Mouse (Mus musculus) liver, embryonic 15.5 days (tissue): ENCODE data around the gene Nyap1. TPM values are rescaled to one million over a fixed set of nuclear protein-coding genes. Genes with fewer than 3 reads are reported as not detected.
A peak's percentile ranks its signal among the peaks of the same experiment; 100 is the strongest.

Experiments used
- ATAC-seq: fragments of 200-750 bp; cut with Nextera tagmentation; 2 replicates; pipeline ENCODE4 v1.8.0; 2017; ENCODE audit warnings: moderate number of reproducible peaks, mild to moderate bottlenecking, moderate library complexity; ENCODE audit not compliant: insufficient read depth
- H3K27ac ChIP-seq: fragments of 300-500 bp; sonication (generic); replicated peaks from 2 replicates; pipeline ENCODE4 v1.5.1; 2015; ENCODE audit warnings: mild to moderate bottlenecking, inconsistent platforms
- H3K27me3 ChIP-seq: fragments of 300-500 bp; sonication (generic); 2 replicates; pipeline ENCODE4 v1.6.1; 2015; ENCODE audit warnings: mild to moderate bottlenecking, inconsistent platforms
- H3K36me3 ChIP-seq: fragments of 300-500 bp; sonication (generic); replicated peaks from 2 replicates; pipeline ENCODE4 v1.6.1; 2015; ENCODE audit warnings: moderate library complexity, mild to moderate bottlenecking, inconsistent platforms
- H3K4me1 ChIP-seq: fragments of 300-500 bp; sonication (generic); replicated peaks from 2 replicates; pipeline ENCODE4 v1.6.1; 2015; ENCODE audit warnings: inconsistent platforms
- H3K4me2 ChIP-seq: fragments of 300-500 bp; sonication (generic); 2 replicates; pipeline ENCODE4 v1.6.1; 2015; ENCODE audit warnings: moderate library complexity, mild to moderate bottlenecking, inconsistent platforms
- H3K4me3 ChIP-seq: fragments of 300-500 bp; sonication (generic); replicated peaks from 2 replicates; pipeline ENCODE4 v1.5.1; 2015; ENCODE audit warnings: mild to moderate bottlenecking, inconsistent platforms
- H3K9ac ChIP-seq: fragments of 300-500 bp; sonication (generic); 2 replicates; pipeline ENCODE4 v1.6.1; 2015; ENCODE audit warnings: moderate library complexity, mild to moderate bottlenecking, inconsistent platforms
- H3K9me3 ChIP-seq: fragments of 300-500 bp; sonication (generic); replicated peaks from 2 replicates; pipeline ENCODE4 v1.6.1; 2016; ENCODE audit warnings: inconsistent platforms
- WGBS: fragments of 180-500 bp; shearing (Covaris S2); methylation state at CpG from one replicate; pipeline ENCODE4 v1.1.7; 2015; ENCODE audit warnings: mixed read lengths; ENCODE audit not compliant: insufficient replicate concordance; 5-methylcytosine and 5-hydroxymethylcytosine counted together
- polyA plus RNA-seq: library from polyadenylated mRNA; unstranded; fragments of >200 nt; fragmentation: Nextera tagmentation; extraction: Ambion mirVana; gene quantifications from 2 replicates; pipeline ENCODE4 v1.2.1, GENCODE M21; 2015

The Nyap1 gene
- polyA plus RNA-seq, 1 experiment from 2014 or later = 0.39 TPM

DNA sequence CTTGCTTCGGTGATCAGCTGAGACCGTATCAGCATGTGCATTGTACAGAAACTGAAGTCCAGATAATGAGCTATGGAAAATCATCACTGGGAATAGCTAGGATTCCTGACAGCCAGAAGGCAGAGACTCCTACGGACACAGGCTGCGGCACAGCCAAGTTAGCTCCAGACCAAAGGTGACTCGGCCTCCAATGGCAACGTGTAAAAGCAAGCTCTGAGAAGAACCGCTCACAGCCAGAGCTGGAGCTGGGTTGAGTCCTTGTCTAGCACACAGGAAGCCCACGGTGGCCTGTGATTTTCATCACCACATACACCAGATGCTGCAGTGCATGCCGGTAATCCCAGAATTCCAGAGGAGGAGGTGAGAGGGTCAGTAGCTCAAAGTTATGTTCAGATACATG is 50.9 kb downstream of the Nyap1 start:
- ATAC-seq = no peak
- WGBS = 70% methylated on average over 9 of the region's 9 CpGs
- no peaks in the 10 kb centered on the region for H3K36me3 ChIP-seq
- no peak overlapping the region for H3K4me2 ChIP-seq
- H3K4me1 ChIP-seq = peaks cover 49% of the 10 kb centered on the region
- no peak overlapping the region for H3K4me3 ChIP-seq
- H3K9me3 ChIP-seq = no peaks in the 10 kb centered on the region
- no peaks in the 10 kb centered on the region for H3K27me3 ChIP-seq
- no peak overlapping the region for H3K9ac ChIP-seq
- H3K27ac ChIP-seq = peak overlapping the region; percentile 97

DNA sequence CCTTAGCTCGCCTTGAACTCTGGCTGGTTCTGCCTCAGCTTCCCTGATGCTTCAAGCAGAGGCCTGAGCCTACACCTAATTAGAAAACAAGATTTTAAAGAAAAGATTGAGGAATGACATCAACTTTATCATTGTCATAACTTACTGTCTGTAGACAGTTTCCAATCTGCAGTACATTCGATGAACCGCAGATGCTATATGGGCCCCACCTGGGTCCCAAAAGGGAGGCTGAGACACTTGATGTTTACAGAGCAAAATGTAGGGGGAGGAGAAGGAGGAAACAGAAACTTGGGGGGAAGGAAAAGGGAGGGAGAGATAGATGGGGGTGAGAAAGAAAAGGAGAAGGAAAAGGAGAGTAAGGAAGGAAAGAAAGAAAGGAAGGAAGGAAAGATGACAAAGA is 51.4 kb downstream of the Nyap1 start:
- no peak overlapping the region for H3K4me2 ChIP-seq
- no peaks in the 10 kb centered on the region for H3K27me3 ChIP-seq
- H3K9ac ChIP-seq = no peak overlapping the region
- no peak for ATAC-seq
- WGBS = 80% methylated on average over 3 of the region's 3 CpGs
- H3K4me3 ChIP-seq = no peak overlapping the region
- H3K27ac ChIP-seq = peak overlapping the region; percentile 97
- H3K9me3 ChIP-seq = no peaks in the 10 kb centered on the region
- peaks cover 54% of the 10 kb centered on the region for H3K4me1 ChIP-seq
- H3K36me3 ChIP-seq = no peaks in the 10 kb centered on the region

DNA sequence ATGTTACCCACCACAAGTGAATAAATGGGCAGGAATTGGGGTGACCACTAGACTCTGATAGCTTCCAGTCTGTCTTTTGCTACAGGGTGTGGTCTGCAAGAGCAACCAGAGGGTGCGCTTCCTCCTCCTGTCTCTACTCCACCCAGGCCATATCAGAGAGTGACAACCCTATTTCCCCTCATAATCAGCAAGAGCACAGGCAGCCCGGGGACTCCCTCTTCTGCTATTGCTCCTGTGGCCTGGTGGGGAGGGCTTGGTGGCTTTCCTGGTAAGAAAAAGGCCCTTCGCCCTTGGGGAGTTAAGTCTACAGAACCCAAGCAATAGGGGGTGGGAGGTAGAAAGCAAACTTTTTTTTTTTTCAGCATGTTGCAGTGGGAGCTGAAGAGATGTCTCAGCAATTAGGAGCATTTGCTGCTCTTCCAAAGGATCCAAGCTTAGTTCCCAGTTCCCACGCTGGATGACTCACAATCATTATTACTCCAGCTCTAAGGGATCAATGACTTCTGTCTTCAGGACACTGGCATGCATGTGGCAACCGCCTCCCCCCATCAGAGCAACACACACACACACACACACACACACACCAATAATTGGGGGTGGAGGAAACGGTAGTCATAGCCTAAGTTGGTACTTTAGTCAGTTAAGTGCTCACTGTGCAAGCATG is 55.1 kb downstream of the Nyap1 start:
- peak overlapping the region; percentile 89 for H3K4me2 ChIP-seq
- ATAC-seq = peak; percentile 86
- H3K4me1 ChIP-seq = peaks cover 80% of the 10 kb centered on the region
- H3K36me3 ChIP-seq = peaks cover 13% of the 10 kb centered on the region
- no peaks in the 10 kb centered on the region for H3K27me3 ChIP-seq
- H3K9me3 ChIP-seq = no peaks in the 10 kb centered on the region
- H3K9ac ChIP-seq = peak overlapping the region; percentile 63
- WGBS = 14% methylated on average over 6 of the region's 6 CpGs
- H3K27ac ChIP-seq = peak overlapping the region; percentile 97
- H3K4me3 ChIP-seq = peak overlapping the region; percentile 45

DNA sequence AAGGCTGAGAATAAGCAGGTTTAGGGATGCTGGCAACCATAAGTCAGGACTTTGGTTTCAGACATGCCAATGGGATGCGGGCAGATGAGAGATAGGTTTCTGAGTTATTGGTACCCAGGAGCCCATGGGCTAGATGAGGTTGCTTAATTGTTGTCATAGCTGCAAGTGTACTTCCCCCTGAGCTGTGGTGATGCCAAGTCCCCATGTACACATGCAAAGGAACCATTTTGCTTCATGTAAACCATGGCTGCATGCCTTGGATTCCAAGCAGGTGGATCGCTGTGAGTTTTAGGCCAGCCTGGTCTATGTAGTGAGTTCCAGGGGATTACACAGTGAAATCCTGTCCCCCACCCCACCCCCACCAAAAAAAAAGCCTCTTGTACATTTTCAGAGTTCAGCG is 55.8 kb downstream of the Nyap1 start:
- WGBS = 29% methylated on average over 3 of the region's 3 CpGs
- H3K4me3 ChIP-seq = peak overlapping the region; percentile 45
- no peaks in the 10 kb centered on the region for H3K9me3 ChIP-seq
- peak overlapping the region; percentile 89 for H3K4me2 ChIP-seq
- H3K36me3 ChIP-seq = peaks cover 19% of the 10 kb centered on the region
- no peaks in the 10 kb centered on the region for H3K27me3 ChIP-seq
- H3K4me1 ChIP-seq = peaks cover 85% of the 10 kb centered on the region
- ATAC-seq = no peak
- peak overlapping the region; percentile 97 for H3K27ac ChIP-seq
- H3K9ac ChIP-seq = peak overlapping the region; percentile 63

DNA sequence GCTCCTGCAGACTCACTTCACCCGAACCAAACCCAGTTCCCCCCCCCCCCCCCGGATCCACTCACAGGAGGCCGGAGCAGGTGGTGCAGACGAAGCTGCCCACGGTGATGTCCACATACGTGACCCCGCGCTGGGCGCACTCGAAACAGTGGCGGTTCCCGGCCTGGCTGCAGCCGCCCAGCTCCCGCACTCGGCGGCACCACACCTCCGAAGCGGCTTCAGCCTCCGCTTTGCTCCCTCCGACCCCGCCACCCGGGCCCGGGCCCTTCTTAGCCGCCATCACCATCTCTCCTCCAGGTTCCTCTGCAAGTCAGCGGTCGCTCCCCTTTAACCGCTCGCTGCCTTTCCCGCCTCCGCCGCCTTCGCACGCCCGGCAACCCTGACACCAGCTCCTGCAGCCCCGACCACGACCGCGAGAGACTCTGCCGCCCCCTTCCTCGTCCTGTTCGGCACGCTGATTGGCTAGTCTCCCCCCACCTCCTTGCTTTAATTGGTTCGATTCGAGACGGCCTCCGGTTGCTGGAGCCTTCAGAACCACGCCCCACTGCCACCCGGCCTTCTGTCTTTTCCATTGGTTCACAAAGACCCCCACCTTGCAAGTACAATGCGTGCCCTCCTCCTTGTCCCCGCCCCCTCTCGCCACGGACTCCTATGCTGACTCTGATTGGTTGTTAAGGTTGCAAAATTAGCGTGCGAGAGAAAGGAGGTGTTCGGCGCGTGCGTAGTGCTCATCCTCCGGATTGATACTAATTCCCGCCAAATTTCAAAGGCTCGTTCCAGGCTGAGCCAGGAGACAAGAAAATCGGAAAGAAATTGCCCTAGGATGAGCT is 56.9 kb downstream of the Nyap1 start, which contains the start of gene Agfg2:
Agfg2 (minus strand) TSS at position 433 of the 830 bp plus-strand sequence.
- Histone ChIP-seq H3K4me2 (peak within 1 kb of the TSS; percentile 89), H3K4me1 (peaks cover 81% of the 10 kb centered on the region), H3K27ac (peak within 1 kb of the TSS; percentile 97), H3K4me3 (peak within 1 kb of the TSS; percentile 92), H3K36me3 (peaks cover 30% of the 10 kb centered on the region), H3K27me3 (no peaks in the 10 kb centered on the region), H3K9me3 (no peaks in the 10 kb centered on the region), H3K9ac (peak within 1 kb of the TSS; percentile 86)
- under 1% methylated on average over 62 of the region's 62 CpGs for WGBS
- ATAC-seq = peak; percentile 84

DNA sequence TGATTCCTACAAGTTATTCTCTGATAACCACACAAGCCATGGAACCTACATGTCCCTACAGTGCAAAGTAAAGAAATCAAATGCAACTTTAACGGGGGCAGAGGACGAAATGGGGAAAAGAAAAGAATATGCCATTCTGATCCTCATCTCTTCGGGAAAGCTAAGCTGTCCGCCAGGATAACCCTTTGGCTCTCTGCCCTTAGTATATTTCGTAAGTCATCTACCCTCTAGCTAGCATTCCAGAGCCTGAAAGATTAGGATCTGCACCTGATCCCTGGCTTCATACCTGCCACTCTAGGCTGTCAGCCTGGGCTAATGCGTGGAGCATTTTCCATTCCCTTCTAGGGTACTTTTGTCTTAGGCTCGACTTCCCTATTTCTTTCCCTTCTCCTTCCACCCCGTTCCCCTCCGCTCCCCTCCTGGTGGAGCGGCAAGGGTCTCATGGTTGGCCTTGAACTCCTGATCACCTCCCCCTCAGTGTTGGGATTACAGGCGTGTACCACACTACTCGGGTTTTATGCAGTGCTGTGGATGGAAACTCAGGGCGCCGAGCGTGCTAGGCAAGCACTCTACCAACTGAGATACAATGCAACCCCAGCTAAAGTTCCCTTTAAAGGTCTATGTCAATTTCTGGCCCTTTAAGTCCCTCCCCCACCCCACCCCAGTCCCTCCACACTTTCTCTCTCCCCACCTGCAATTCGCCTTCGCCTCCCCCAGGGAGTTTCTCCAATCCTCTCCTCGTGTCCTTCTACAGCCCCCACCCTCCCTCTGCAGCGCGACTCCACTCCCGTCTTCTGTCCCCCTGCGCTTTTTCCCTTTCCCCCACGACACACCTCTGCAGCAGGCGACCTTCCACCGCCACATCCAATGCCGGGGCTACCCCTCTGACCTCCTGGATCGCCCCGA is 57.8 kb downstream of the Nyap1 start:
- Histone ChIP-seq H3K4me3 (peak overlapping the region; percentile 92), H3K9ac (peak overlapping the region; percentile 86), H3K4me2 (peak overlapping the region; percentile 89), H3K27ac (peak overlapping the region; percentile 97), H3K36me3 (peaks cover 39% of the 10 kb centered on the region), H3K27me3 (no peaks in the 10 kb centered on the region), H3K4me1 (peaks cover 78% of the 10 kb centered on the region), H3K9me3 (no peaks in the 10 kb centered on the region)
- WGBS = 3% methylated on average over 28 of the region's 28 CpGs
- ATAC-seq = no peak

DNA sequence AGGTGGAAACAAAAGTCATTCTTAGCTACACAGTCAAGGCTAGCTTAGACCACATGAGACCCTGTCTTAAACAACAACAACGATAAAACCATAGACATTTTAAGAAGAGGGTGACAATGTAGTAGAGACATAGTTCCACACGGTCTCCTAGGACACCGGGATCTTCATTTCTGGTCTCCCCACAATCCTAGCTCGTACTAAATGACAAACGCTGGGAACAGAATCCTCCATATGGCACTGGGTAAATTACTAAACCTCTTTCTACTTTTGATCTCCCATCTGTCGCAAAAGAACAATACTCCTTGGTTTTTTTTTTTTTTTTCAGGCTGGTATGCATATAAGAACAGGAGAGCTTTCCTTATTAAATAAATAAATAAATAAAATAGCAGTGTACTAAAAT is 58.9 kb downstream of the Nyap1 start:
- peak overlapping the region; percentile 89 for H3K4me2 ChIP-seq
- peak overlapping the region; percentile 44 for H3K9ac ChIP-seq
- H3K4me1 ChIP-seq = peaks cover 76% of the 10 kb centered on the region
- ATAC-seq = no peak
- H3K9me3 ChIP-seq = no peaks in the 10 kb centered on the region
- H3K27ac ChIP-seq = peak overlapping the region; percentile 46; the same call in 1 of the 2 replicates
- no peaks in the 10 kb centered on the region for H3K27me3 ChIP-seq
- 87% methylated on average over 6 of the region's 6 CpGs for WGBS
- peaks cover 50% of the 10 kb centered on the region for H3K36me3 ChIP-seq
- peak overlapping the region; percentile 92 for H3K4me3 ChIP-seq

Other genes starting within 250 kb of the Nyap1 start
- 29.4 and 33.4 TPM in 2 replicates for gene Pop7, start 239.1 kb downstream of the Nyap1 start, polyA plus RNA-seq
- gene Gigyf1, start 223.1 kb downstream of the Nyap1 start, polyA plus RNA-seq = 3.2 and 3.8 TPM in 2 replicates
- gene Epo, start 208.4 kb downstream of the Nyap1 start, polyA plus RNA-seq = 0.68 and 1.0 TPM in 2 replicates
- gene Gnb2, start 208.1 kb downstream of the Nyap1 start, polyA plus RNA-seq = 150 and 161 TPM in 2 replicates
- 0.07 TPM in 2 replicates for gene Actl6b, start 188.1 kb downstream of the Nyap1 start, polyA plus RNA-seq
- 55.1 and 65.5 TPM in 2 replicates for gene Tfr2, start 171.8 kb downstream of the Nyap1 start, polyA plus RNA-seq
- 29.7 and 31.7 TPM in 2 replicates for gene Mospd3, start 140.5 kb downstream of the Nyap1 start, polyA plus RNA-seq
- 16.6 and 17.4 TPM in 2 replicates for gene Pcolce, start 127.8 kb downstream of the Nyap1 start, polyA plus RNA-seq
- gene Fbxo24, start 112.6 kb downstream of the Nyap1 start, polyA plus RNA-seq = not detected in 2 replicates
- gene Lrch4, start 112.5 kb downstream of the Nyap1 start, polyA plus RNA-seq = 25.7 and 26.4 TPM in 2 replicates
- gene Gm20605, start 112.4 kb downstream of the Nyap1 start, polyA plus RNA-seq = 6.0 and 7.8 TPM in 2 replicates
- 3.6 and 4.6 TPM in 2 replicates for gene Sap25, start 100.3 kb downstream of the Nyap1 start, polyA plus RNA-seq
- gene Irs3, start 95.9 kb downstream of the Nyap1 start, polyA plus RNA-seq = 0.07 TPM in 1 of 2 replicates, not detected in the other
- gene Agfg2, start 56.9 kb downstream of the Nyap1 start, polyA plus RNA-seq = 35.3 and 35.6 TPM in 2 replicates
- gene Tsc22d4, start 4.1 kb upstream of the Nyap1 start, polyA plus RNA-seq = 68.8 and 75.1 TPM in 2 replicates
- 21.0 and 21.3 TPM in 2 replicates for gene Ppp1r35, start 37.2 kb upstream of the Nyap1 start, polyA plus RNA-seq
- gene Mepce, start 46.0 kb upstream of the Nyap1 start, polyA plus RNA-seq = 4.0 and 5.0 TPM in 2 replicates
- gene Zcwpw1, start 46.2 kb upstream of the Nyap1 start, polyA plus RNA-seq = 3.2 and 3.3 TPM in 2 replicates
- 4.0 and 4.7 TPM in 2 replicates for gene Pilra, start 94.7 kb upstream of the Nyap1 start, polyA plus RNA-seq
- gene Pilrb1, start 116.5 kb upstream of the Nyap1 start, polyA plus RNA-seq = 4.9 and 5.7 TPM in 2 replicates
- 5.2 and 6.4 TPM in 2 replicates for gene Pilrb2, start 130.2 kb upstream of the Nyap1 start, polyA plus RNA-seq
- 5.0 and 5.2 TPM in 2 replicates for gene Cyp3a13, start 180.0 kb upstream of the Nyap1 start, polyA plus RNA-seq
- not detected in 2 replicates for gene Gjc3, start 221.5 kb upstream of the Nyap1 start, polyA plus RNA-seq
- gene Azgp1, start 239.9 kb upstream of the Nyap1 start, polyA plus RNA-seq = 14.4 and 31.0 TPM in 2 replicates